Mouse (Mus musculus) megakaryocyte, embryonic 14.5 days (primary cell): Measurements from ENCODE around the gene Ctrb1.

Source experiments
- FLI1 ChIP-seq: IDR thresholded peaks from 2 replicates; pipeline ENCODE4 v1.6.1; 2012; ENCODE audit warnings: low read length, inconsistent platforms, mixed read lengths
- GATA1 ChIP-seq: IDR thresholded peaks from 3 replicates; pipeline ENCODE4 v1.6.1; 2012; ENCODE audit warnings: mixed read lengths, low read length, inconsistent platforms, borderline replicate concordance

DNA sequence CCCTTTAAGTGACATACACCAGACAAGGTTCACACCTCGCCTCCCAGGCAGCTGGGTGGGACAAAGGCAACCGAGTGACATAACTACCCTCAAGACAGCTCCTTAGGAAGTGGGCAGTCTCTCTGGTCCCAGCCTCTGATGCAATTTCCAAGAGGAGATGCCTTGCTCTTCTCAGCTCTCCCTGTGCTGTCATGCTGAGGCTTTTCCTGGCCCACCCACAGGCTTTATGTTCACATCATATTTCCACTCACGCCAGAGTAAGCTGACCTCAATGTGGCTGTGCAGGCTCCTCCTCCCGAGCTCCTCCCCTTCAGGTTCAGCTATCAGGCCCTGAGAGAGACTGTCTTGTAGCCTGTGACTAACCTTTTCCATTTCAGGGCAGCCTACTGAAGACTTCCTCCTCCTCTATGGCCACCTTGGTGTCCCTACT lies 29.3 kb upstream of the Ctrb1 start:
- TF ChIP-seq GATA1 (no peak), FLI1 (no peak)
